Mouse (Mus musculus): ENCODE measurements around the gene Gngt2.

Gngt2 gene

DNA sequence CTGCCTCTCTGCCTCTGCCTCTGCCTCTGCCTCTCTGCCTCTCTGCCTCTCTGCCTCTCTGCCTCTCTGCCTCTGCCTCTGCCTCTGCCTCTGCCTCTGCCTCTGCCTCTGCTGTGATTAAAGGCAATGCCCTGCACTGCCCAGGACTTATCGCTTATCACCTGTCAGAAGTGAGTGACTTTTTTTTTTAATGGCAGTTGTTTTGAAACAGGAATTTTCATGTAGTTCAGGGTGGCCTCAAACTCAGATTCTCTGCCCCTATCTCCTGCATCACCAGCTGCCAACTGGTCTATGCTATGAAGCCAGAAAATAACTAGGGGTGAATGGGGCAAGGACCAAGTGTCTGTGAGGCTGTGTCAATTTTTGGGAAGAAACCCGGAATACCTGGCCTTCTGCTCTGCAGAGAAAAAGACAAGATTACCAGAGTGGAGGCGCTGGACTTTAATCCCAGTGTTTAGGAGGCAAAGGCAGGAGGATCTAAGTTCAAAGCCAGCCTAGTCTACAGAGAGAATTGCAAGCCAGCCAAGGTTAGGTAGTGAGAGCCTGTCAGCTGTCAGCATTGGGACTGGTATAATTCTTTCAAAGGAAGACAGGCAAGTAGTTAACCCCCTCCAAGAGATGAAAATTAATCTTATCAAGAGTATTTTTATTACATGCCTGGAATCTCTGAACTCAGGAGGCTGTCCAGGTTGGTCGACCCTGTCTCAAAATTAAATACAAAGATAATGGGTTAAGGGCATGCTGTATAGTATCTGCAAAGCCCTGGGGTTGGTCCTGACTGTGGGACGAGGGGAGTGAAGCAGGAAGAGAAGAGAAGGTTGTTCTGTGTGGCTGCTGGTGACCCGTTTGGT, 10.5 kb upstream of the Gngt2 start:
- no peak for DNase-seq (ENCODE audit: low spot score in 2 of 2)

DNA sequence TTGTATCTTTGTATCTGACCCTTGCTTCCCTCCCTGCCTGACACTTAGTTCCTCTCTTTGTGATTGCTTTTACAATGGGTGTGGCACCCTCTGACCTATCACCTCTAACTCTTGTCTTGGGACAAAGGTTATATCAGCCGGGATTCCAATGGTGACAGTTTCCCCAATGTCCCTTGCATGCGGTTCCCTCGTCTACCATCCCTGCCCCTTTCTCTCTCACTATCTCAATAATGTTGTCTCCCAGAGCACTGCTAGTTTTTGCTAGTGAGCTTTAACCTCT, 9.9 kb upstream of the Gngt2 start:
- DNase-seq (ENCODE audit: low spot score in 2 of 2): no peak

DNA sequence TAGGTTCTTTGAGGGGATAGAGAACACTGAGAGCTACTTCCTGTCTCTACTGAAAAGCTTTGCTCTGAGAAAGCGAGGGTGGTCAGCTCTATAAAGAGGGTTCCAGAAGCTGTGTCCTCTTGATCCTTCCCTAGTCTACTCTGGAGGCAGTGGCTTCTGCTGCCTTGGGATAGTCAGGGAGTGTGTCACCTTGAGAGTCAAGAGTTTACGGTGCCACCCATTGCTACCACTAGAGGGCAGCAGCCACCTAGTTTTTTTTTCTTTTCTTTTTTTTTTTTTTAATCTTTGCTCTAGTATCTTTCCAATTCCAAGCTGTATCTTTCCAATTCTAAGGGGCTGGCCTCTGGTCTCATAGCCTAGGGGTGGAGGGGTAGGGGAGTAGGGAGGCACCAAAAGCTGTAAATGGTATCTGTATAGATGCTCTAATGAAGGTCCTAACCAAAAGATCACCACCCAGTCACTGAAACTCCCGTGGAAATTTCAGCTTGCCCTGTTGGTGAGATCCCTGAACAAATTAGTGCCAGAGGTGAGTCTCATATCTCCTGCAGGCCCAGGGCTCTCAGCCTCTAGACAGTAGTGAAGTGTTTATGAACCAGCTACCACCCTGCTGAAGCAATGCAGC, 9.4 kb upstream of the Gngt2 start:
- DNase-seq (ENCODE audit: low spot score in 2 of 2): no peak

DNA sequence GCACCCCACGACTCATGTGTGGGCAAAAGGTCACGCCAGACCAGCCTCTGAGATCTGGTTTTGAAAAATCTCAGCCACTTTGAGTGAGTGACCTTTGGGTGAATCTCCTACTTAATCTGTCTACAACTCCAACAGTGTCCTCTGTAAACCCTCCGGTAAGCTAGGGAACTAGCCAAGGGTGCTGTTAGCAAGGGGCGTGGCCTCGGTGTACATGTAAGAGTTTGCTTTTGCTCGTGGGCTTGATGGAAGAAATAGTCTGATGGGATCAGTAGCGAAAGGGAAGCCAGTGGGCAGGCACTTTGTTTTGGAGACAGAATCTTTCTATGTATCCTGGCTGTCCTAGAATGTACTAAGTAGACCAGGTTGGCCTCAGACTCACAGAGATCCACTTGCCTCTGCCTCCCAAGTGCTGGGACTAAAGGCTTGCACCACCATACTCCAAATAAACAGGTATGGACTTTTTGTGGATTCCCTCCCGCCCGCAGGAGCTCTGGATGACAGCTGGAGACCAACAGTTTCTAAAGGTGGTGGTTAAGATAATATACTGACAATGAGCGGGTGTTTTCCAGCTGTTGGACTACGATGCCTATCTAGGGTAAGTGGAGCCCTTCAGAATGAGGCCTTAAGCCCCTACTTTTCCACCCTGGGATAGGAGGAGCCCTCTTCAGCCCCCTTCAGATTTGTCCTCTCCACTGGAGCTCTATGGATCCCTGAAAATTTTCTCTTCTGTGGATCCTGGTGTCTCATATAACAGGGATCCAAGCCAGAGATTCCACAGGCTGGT, 8.6 kb upstream of the Gngt2 start:
- DNase-seq (ENCODE audit: low spot score in 2 of 2): no peak

DNA sequence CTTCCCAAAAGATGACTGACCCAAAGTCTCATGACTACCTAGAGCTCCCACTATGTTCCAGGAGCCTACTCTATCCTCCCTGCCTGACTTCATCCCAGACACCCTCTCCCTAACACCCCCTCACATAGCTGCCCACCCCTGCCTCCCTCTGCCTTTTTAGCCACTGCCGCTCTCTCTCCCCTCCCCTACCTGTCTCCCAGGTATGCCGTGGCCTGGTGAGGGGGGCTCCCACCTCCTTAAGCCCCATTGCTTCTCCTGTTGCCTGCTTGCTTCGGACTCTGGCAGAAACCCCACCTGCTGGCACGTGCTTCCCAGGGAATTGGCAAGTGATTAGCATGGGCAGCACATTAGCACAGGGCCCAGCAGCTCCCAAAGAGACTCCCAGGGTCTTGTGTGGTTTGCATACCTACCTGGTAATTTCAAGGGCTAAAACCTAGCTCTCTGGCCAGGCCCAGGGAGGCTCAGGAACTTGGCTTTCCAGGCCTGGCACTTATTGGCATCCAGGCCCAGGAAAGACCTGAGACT, 7.4 kb upstream of the Gngt2 start:
- DNase-seq (ENCODE audit: low spot score in 2 of 2): no peak

DNA sequence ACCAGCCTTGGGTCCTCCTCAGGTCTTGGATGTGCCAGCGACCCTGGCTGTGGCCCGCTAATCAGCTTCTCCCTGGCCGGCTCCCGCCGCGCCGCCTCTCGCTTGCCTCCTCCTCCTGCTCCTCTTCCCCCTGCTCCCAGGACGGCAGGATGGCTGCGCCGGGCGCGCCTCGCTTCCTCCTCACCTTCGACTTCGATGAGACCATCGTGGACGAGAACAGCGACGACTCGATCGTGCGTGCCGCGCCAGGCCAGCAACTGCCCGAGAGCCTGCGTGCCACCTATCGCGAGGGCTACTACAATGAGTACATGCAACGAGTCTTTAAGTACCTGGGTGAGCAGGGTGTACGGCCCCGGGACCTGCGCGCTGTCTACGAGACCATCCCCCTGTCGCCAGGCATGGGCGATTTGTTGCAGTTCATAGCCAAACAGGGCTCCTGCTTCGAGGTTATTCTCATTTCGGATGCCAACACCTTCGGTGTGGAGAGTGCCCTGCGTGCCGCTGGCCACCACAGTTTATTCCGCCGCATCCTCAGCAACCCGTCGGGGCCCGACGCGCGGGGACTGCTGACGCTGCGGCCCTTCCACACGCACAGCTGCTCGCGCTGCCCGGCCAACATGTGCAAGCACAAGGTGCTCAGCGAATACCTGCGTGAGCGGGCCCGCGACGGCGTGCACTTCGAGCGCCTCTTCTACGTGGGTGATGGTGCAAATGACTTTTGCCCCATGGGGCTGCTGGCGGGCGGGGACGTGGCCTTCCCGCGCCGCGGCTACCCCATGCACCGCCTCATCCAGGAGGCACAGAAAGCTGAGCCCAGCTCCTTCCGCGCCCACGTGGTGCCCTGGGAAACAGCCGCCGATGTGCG, 6.4 kb upstream of the Gngt2 start:
- DNase-seq (ENCODE audit: low spot score in 2 of 2): no peak

DNA sequence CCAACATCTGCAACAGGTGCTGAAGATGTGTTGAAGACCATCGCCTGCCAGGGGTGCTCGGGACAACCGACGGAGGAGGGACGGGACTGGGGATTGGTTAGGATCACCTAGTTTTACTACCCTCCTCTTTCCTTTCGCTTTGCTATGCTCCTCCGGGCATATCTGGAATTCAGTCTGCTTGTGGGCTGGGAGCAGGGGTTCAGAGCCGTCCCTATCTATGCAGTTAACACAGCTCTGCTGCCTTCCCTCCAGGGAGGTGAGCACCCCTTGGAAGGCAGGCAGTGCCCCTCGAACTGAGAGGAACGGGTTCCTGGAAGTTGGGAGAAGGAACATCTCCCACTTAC, 5.8 kb upstream of the Gngt2 start:
- DNase-seq (ENCODE audit: low spot score in 2 of 2): no peak

DNA sequence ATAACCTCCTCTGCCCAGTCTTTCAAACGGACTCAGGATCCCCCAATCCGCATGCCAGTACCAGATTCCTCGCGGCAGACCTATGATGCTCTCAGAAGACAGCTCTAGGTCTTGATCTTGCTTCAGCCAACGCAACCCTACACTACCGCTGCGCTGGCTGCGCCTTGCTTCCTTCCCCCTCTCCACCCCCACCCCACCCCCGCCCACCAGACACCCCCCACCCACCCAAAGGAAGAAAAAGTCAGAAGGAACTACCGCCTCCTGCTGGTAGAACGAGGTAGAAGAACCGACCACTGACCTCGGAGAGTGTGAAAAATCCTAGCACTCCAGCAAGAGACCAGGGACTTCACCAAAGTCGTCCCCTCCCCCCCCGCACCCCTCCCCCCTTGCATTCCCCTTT, 5.4 kb upstream of the Gngt2 start:
- DNase-seq (ENCODE audit: low spot score in 2 of 2): no peak

DNA sequence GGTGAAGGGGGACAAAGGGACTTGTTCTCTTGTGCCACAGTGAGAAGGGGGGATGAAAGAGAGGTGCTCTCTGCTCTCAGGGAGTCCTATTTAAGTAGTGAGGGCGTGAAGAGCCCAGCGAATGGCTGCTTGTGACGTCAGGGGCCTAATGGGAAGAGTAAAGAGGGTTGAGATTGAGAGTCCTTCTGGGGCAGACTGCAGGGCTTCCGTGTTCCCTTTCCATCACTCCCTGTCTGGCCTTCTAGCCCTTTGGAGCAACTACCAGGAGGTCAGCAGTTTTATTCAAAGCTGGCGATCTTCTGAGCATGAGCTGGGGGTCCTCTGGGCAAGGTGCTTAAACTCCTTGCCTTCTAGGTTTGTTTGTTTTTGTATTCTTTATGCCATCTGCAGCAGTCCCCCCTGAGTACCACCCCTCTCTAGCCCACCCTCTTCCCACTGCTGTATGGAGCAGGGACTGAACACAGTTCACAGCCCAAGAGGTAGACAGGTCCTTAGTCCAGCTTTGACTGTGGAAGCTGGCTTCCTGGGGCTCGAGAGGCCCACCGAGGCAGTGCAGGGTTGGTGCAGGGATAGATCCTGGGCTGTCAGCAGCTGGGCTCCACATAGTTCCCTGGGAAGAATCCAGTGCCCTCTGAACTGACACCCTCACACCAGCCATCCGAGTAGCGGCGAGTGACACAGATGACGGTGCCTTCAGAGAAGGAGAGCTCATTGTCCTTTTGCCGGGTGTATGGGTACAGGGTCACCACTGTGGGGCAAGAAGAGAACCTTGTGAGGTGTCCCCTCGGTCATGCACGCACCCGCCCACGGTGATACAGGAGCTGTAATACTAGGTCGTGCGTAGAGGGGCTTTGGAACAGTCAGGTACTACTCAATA, 4.6 kb upstream of the Gngt2 start:
- no peak for DNase-seq (ENCODE audit: low spot score in 2 of 2)

DNA sequence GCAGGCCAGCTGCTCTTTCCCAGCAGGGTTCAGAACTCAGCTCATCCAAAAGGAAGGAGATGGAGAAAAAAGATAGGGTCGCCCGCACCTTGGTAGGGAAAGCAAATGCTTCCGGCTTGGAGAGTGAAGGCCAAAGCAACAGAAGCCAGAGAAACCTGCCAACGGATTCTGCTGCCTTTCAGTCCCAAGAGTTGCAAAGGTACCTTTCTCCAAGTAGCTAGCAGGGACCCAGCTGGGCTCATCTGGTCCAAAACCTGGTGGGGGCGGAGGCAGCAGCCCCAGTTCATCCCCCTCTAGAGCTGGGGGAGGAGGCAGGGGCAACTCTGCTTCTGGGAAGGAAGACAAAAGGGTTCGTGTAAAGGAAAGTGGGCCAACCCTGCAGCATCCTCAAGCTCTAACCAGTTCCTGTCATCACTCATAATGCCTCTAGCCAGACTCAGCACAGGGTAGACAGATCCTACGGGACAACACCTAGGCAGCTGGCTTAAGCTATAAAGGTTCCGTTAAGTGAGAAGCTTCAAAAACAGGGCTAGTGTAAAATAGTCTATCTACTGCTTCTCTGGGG, 3.9 kb upstream of the Gngt2 start:
- DNase-seq (ENCODE audit: low spot score in 2 of 2): no peak

DNA sequence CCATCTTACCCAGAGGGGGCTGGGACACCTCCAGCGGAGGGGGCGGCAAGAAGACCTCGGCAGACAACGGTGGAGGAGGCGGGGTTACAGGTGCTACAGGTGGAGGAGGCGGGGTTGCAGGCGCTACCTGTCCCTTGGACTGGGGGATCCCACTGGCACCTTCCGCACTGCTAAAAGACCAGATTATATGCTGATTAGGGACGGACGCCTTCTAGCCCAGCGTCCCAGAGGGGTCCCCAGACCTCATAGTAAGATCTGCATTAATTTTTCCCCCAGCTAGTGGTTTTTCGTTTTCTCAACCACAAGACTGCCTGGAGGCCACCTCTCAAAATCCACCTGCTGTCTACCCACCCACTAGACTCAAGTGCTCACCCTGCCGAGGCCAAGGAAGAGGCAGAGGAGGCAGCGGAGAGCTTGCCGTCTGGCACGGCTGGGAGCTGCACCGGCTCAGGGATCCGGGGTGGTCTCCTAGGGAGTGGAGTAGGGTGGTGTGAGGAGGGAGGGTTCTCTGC, 3.3 kb upstream of the Gngt2 start:
- DNase-seq (ENCODE audit: low spot score in 2 of 2): no peak

DNA sequence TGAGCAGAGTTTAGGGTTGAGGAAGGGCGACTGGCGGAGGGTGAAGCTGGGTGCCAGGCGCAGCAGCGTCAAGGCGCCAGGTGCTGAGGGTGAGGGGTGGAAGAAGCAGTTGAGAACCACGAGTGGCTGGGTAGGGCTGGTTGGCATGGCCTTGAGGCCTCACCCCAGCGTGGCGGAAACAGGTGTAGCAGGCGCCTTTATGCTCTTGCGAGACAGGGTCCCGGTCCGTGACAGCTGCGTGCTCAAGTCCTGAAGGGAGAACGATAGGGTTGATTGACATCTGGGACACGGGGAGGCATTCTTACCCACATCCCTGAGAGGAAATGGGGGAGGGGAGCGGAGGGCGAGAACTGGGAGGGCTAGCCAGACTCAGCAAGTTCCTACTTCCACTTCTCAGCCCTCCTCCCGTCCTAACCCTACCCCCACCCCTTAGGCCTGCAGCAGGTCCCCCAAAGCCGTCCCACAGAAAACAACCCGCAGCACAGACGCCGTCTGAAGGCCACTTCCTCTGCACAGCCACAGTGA, 2.8 kb upstream of the Gngt2 start:
- no peak for DNase-seq (ENCODE audit: low spot score in 2 of 2)

DNA sequence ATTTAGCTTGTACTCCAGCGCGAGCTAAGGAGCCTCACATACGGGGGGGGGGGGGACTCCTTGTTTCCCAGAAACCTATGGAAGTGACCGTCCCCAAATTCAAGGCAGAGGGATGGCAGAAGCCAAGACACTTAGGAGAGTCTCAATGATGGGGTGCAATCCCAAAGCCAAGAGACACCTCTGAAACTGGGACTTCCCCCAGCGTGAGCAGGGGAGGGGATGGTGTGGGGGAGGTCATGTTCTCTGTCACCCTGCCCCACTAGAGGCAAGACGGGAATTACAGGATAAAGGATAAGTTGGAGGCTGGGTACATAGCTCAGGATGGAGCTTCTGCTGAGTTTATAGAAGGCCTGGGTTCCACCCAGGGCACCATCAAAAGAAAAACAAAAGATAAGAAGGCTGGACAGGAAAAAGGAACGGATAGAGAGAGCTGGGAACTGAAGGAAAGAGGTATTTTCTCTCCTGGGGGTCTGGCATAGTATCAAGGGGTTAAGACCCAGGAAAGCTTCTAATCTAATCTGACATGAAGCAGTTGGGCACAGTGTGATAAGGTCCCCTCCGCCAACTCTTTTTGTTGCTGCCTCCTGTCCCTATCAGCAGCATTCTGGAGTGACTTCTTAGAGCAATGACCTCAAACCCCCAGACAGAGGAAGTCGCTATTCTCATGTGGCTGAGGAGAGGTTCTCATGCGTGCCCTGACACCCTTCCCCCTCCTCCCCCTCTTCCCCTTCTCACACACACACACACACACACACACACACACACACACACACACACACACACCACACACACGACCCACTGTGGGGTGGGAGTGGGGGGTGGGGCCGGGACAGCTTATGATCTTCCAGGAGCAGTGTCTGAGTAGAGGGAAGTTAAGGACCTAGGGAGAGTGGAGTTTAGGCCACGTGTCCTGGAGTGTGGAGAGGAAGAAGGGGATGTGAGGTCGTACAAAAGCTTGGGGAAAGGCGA, 2.0 kb upstream of the Gngt2 start:
- no peak for DNase-seq (ENCODE audit: low spot score in 2 of 2)

DNA sequence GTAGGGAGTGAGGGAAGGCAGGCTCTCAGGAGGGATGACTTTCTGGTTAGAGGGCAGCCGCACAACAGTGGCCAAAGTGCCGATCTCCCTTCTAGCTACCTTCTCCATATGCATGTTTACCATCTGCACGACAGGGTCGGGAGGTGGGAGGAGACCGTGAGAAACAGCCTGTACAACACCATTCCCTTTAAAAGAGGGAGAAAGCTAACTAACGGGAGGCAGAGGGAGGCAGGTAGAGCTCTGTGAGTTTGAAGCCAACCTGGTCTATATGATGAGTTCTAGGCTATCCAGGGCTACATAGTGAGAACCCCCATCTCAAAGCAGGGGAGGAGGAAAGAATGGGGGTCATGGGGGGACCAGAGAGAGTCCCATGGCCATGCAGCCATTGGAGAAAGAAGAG, 1.2 kb upstream of the Gngt2 start:
- no peak for DNase-seq (ENCODE audit: low spot score in 2 of 2)

DNA sequence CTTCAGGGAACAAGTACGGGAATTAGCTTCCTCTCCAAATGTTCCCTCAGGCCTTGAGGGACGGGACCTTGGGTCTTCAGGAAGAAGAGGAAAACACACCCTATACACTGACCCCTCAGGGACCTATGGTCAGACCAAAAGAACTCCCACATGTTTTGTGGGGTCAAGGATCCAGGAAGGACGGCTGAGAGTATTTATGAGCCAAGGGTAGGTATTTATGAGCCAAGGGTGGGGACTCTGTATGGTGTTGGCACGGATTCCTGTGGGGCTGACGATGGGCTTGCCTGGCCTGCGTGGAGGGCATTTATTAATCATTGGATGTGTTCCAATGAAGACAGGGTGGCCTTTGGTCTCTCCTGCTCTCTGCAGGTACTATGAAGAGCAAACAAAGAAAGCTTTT, 583 bp upstream of the Gngt2 start:
- no peak for DNase-seq (ENCODE audit: low spot score in 2 of 2)

DNA sequence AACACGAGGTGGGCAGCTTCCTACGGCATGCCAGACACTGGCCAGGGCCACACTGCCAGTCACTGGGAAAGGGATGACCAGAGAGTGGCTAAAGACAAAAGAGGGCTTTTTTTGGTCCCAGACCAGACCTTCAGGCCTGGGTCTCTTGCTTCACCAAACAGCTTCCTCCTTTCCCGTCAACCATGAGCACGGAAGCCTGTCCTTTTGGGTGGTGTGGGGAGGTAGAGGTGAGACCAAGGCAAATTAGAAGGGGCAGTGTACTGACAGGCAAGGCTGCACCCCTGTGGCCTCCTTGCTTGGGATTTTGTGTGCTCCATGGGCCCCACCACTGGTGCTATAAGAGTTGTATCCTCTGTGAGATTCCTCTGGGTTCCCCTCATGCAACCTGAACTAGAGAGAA, 1.6 kb downstream of the Gngt2 start:
- no peak for DNase-seq (ENCODE audit: low spot score in 2 of 2)

DNA sequence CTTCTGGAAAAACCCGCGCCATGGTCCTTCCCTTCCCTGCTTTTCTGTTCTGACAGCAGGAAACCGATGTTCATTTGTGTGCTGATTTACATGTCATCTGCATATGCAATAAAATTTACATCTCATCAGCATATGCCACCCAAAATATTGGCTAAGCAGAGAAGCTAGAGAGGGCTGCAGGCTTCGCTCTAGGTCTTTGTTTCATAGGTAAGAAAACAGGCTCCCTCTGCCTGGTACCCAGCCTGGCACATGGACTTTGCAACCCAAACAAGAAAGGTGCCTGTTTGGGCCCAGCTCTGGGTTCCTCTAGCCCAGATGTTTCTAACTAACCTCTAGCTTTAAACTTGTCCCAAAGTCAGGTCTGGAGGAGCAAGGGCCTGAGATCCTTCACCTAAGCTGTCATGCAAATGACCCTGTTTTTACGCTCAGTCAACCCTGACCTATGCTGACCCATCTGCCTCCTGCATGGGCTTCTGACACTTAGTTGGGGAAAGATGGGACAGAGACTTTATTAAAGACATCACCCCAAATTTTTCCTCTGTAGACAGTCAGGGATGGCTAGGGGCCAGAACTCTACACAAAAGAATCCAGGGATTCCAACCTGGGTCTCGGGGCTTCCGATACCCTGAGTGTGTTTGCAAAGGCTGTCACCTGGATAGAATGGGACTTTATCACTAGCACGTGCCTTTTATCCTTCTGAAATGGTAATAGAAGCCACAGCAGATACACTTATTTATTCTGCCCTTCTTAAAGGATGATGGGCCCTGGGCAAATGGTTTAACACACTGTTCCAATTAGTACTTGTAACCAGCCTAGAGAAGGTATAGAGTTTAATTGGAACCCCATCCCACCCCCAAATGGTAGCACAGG, 2.2 kb downstream of the Gngt2 start:
- DNase-seq (ENCODE audit: low spot score in 2 of 2): no peak

Measured in urinary bladder, postnatal 4 days (tissue).